Mouse (Mus musculus) MEL (cell line): Measurements from ENCODE around the gene Olfr824. TPM values are rescaled to one million over a fixed set of nuclear protein-coding genes. Genes with fewer than 3 reads are reported as not detected.
"Not testable (repeated sequence)": the region's sequence is repeated elsewhere in the genome, so short reads cannot be mapped to it uniquely, and the experiment has no call there.

Source experiments
- DNase-seq: peaks from one replicate; pipeline ENCODE4 v3.0.0; 2011; ENCODE audit warnings: low read depth, low spot score
- H3K27ac ChIP-seq: 2 replicates; pipeline ENCODE4 v1.5.1; 2012; ENCODE audit warnings: low read depth, mild to moderate bottlenecking, control low read depth, low read length, moderate library complexity; ENCODE audit not compliant: control insufficient read depth
- H3K27me3 ChIP-seq, 2 experiments: fragments of 150-350 bp in 1 of 2; sonication (generic) in 1 of 2; 2 replicates each; pipeline ENCODE4 v1.6.1; 2012; ENCODE audit warnings: low read length in 2 of 2, mild to moderate bottlenecking in 2 of 2, improper control_type of control experiment in 1 of 2, moderate library complexity in 1 of 2; ENCODE audit not compliant: insufficient read depth in 2 of 2, control insufficient read depth in 1 of 2
- H3K36me3 ChIP-seq, 2 experiments: 2 replicates each; pipeline ENCODE4 v1.6.1; 2012 to 2014; ENCODE audit warnings: low read length in 2 of 2, improper control_type of control experiment in 1 of 2, inconsistent platforms in 1 of 2, mild to moderate bottlenecking in 1 of 2; ENCODE audit not compliant: insufficient read depth in 2 of 2, control insufficient read depth in 1 of 2
- H3K4me1 ChIP-seq, 2 experiments: fragments of 150-350 bp in 1 of 2; sonication (generic) in 1 of 2; 2 replicates each; pipeline ENCODE4 v1.6.1; 2012; ENCODE audit warnings: low read length in 2 of 2, improper control_type of control experiment in 1 of 2, mild to moderate bottlenecking in 1 of 2; ENCODE audit not compliant: insufficient read depth in 2 of 2, control insufficient read depth in 1 of 2
- H3K4me3 ChIP-seq, 2 experiments: fragments of 150-350 bp in 1 of 2; sonication (generic) in 1 of 2; 2 replicates each; pipeline ENCODE4 v1.5.1; 2012; ENCODE audit warnings: low read depth in 2 of 2, low read length in 2 of 2, mild to moderate bottlenecking in 2 of 2, moderate library complexity in 2 of 2, control low read depth in 1 of 2, improper control_type of control experiment in 1 of 2; ENCODE audit not compliant: control insufficient read depth in 1 of 2, insufficient read depth in 1 of 2
- H3K79me2 ChIP-seq: 2 replicates; pipeline ENCODE4 v1.6.1; 2012; ENCODE audit warnings: mild to moderate bottlenecking, low read length, moderate library complexity; ENCODE audit not compliant: control insufficient read depth, poor library complexity, insufficient read depth
- H3K9ac ChIP-seq: 2 replicates; pipeline ENCODE4 v1.6.1; 2012; ENCODE audit warnings: low read depth, mild to moderate bottlenecking, control low read depth, low read length, moderate library complexity; ENCODE audit not compliant: control insufficient read depth, poor library complexity, severe bottlenecking
- H3K9me3 ChIP-seq: fragments of 150-350 bp; sonication (generic); replicated peaks from 2 replicates; pipeline ENCODE4 v1.6.1; 2012; ENCODE audit warnings: mild to moderate bottlenecking, low read length, improper control_type of control experiment, moderate library complexity; ENCODE audit not compliant: insufficient read depth
- BHLHE40 ChIP-seq: IDR thresholded peaks from 2 replicates; pipeline ENCODE4 v1.6.1; 2012; ENCODE audit warnings: low read depth, mild to moderate bottlenecking, inconsistent platforms, low read length, improper control_type of control experiment, borderline replicate concordance
- GATA1 ChIP-seq: IDR thresholded peaks from 2 replicates; pipeline ENCODE4 v1.6.1; 2011; ENCODE audit warnings: low read depth, low read length, improper control_type of control experiment
- KAT2A ChIP-seq: conservative IDR thresholded peaks from 2 replicates; pipeline ENCODE4 v1.6.1; 2012; ENCODE audit warnings: low read depth, low read length, improper control_type of control experiment, inconsistent platforms
- MAFK ChIP-seq: IDR thresholded peaks from 2 replicates; pipeline ENCODE4 v1.6.1; 2011; ENCODE audit warnings: low read depth, mild to moderate bottlenecking, low read length, improper control_type of control experiment, borderline replicate concordance
- MAX ChIP-seq: IDR thresholded peaks from 2 replicates; pipeline ENCODE4 v1.6.1; 2011; ENCODE audit warnings: low read length, improper control_type of control experiment
- MEF2A ChIP-seq: IDR thresholded peaks from 2 replicates; pipeline ENCODE4 v1.6.1; 2014; ENCODE audit warnings: low read depth, mild to moderate bottlenecking, inconsistent platforms, low read length, improper control_type of control experiment; ENCODE audit not compliant: poor library complexity, insufficient replicate concordance, severe bottlenecking; ENCODE audit errors: extremely low read depth
- MYB ChIP-seq: IDR thresholded peaks from 2 replicates; pipeline ENCODE4 v1.6.1; 2011; ENCODE audit warnings: mild to moderate bottlenecking, low read depth, low read length, improper control_type of control experiment
- NELFE ChIP-seq: IDR thresholded peaks from 2 replicates; pipeline ENCODE4 v1.6.1; 2011; ENCODE audit warnings: low read depth, low read length, improper control_type of control experiment
- NRF1 ChIP-seq: IDR thresholded peaks from 2 replicates; pipeline ENCODE4 v1.6.1; 2014; ENCODE audit warnings: low read depth, mild to moderate bottlenecking, inconsistent platforms, low read length, improper control_type of control experiment, moderate library complexity; ENCODE audit not compliant: poor library complexity, insufficient read depth, severe bottlenecking
- POLR2AphosphoS5 ChIP-seq: IDR thresholded peaks from 2 replicates; pipeline ENCODE4 v1.6.1; 2012; ENCODE audit warnings: low read depth, borderline replicate concordance, mild to moderate bottlenecking, inconsistent platforms, low read length, moderate library complexity, mixed read lengths
- SIN3A ChIP-seq: IDR thresholded peaks from 2 replicates; pipeline ENCODE4 v1.6.1; 2012; ENCODE audit warnings: low read length, improper control_type of control experiment, inconsistent platforms
- USF2 ChIP-seq, 2 experiments: IDR thresholded peaks; 2 replicates each; pipeline ENCODE4 v1.6.1; 2011 to 2012; ENCODE audit warnings: improper control_type of control experiment in 2 of 2, low read length in 2 of 2, borderline replicate concordance in 1 of 2, inconsistent platforms in 1 of 2, low read depth in 1 of 2, mild to moderate bottlenecking in 1 of 2; ENCODE audit not compliant: insufficient read depth in 1 of 2
- ZC3H11A ChIP-seq: IDR thresholded peaks from 2 replicates; pipeline ENCODE4 v1.6.1; 2012; ENCODE audit warnings: low read depth, mild to moderate bottlenecking, inconsistent platforms, low read length, improper control_type of control experiment
- ZKSCAN1 ChIP-seq: IDR thresholded peaks from 2 replicates; pipeline ENCODE4 v1.6.1; 2012; ENCODE audit warnings: low read depth, mild to moderate bottlenecking, inconsistent platforms, low read length, improper control_type of control experiment, moderate library complexity
- ZNF384 ChIP-seq: IDR thresholded peaks from 2 replicates; pipeline ENCODE4 v1.6.1; 2012; ENCODE audit warnings: low read depth, mild to moderate bottlenecking, inconsistent platforms, low read length, improper control_type of control experiment
- polyA plus RNA-seq, 2 experiments: library from polyadenylated mRNA; stranded (reverse) in 1 of 2; unstranded in 1 of 2; fragments of >175 nt in 1 of 2; fragments of >200 nt in 1 of 2; gene quantifications; 2 replicates each; pipeline versions ENCODE4 v1.2.1 to v1.2.4; 2012; ENCODE audit warnings: low replicate concordance in 2 of 2, low read depth in 1 of 2; ENCODE audit not compliant: insufficient read length in 2 of 2, insufficient read depth in 1 of 2, missing spikeins in 1 of 2
- total RNA-seq: library from RNA; depleted of rRNA; stranded (reverse); fragments of 300-350 nt; gene quantifications from 2 replicates; pipeline ENCODE4 v1.2.3, GENCODE M21; 2012

The Olfr824 gene
- total and polyA plus RNA-seq, 3 experiments = not detected

- H3K27ac ChIP-seq = no peak overlapping the region
- no peak overlapping the region for H3K9ac ChIP-seq
- no peak for DNase-seq
- no peaks in the 10 kb centered on the region for H3K79me2 ChIP-seq
- H3K9me3 ChIP-seq = no peaks in the 10 kb centered on the region
- no peak overlapping the region for H3K4me3 ChIP-seq
- TF ChIP-seq BHLHE40 = no peak
- TF ChIP-seq MAFK = no peak
- TF ChIP-seq ZC3H11A = no peak
- no peak for TF ChIP-seq POLR2AphosphoS5
- no peak for TF ChIP-seq GATA1
- TF ChIP-seq NRF1 = no peak
- no peak for TF ChIP-seq SIN3A
- no peak for TF ChIP-seq USF2 (IDR thresholded peaks at IDR 0.05; ENCODE audit: borderline replicate concordance in 1 of 2, insufficient read depth in 1 of 2, low read depth in 1 of 2, low read length in 2 of 2)
- no peak for TF ChIP-seq KAT2A
- TF ChIP-seq ZKSCAN1 = no peak
- TF ChIP-seq MAX = no peak
- TF ChIP-seq MYB = no peak
- TF ChIP-seq NELFE = no peak
- TF ChIP-seq ZNF384 = no peak
- no peak for TF ChIP-seq MEF2A
- H3K27me3 ChIP-seq = no peaks in the 10 kb centered on the region; a peak in 1 of 4 replicates
- no peaks in the 10 kb centered on the region for H3K36me3 ChIP-seq
- no peaks in the 10 kb centered on the region for H3K4me1 ChIP-seq
Observed at GRCm38 (mm10) chr10:130134811-130135210, 5.0 kb upstream of the Olfr824 start.

GRCm38 (mm10) chr10:130116045-130116444 is 13.8 kb downstream of the Olfr824 start:
- H3K27ac ChIP-seq, H3K4me1 ChIP-seq, DNase-seq, H3K36me3 ChIP-seq, H3K79me2 ChIP-seq, H3K9me3 ChIP-seq, H3K4me3 ChIP-seq, H3K9ac ChIP-seq, H3K27me3 ChIP-seq: not testable (repeated sequence)

GRCm38 (mm10) chr10:130115283-130115682 is 14.5 kb downstream of the Olfr824 start, which contains the start of gene Olfr823:
Olfr823 (minus strand) TSS chr10:130115383.
- not testable (repeated sequence) for H3K27me3 ChIP-seq, DNase-seq, H3K9ac ChIP-seq, H3K79me2 ChIP-seq, H3K36me3 ChIP-seq, H3K27ac ChIP-seq, H3K4me1 ChIP-seq, H3K9me3 ChIP-seq, H3K4me3 ChIP-seq
